Mouse (Mus musculus) cerebellum, adult 2 months (tissue): Measurements from ENCODE around the gene Ncdn.

Source experiments
- CTCF ChIP-seq: fragments of 200-500 bp; IDR thresholded peaks from 2 replicates; pipeline ENCODE4 v1.5.1; 2011; ENCODE audit warnings: low read depth, mild to moderate bottlenecking, control low read depth, low read length, moderate library complexity, borderline replicate concordance; ENCODE audit not compliant: insufficient read depth
- POLR2A ChIP-seq: fragments of 200-500 bp; IDR thresholded peaks from 2 replicates; pipeline ENCODE4 v1.6.1; 2011; ENCODE audit warnings: low read length, control low read depth, borderline replicate concordance; ENCODE audit not compliant: insufficient read depth

GRCm38 (mm10) chr4:126732531-126733380 lies 20.5 kb downstream of the Ncdn start:
- TF ChIP-seq CTCF (no peak), POLR2A (no peak)
